Mouse (Mus musculus): ENCODE data around the gene Pask. TPM values are rescaled to one million over a fixed set of nuclear protein-coding genes. Genes with fewer than 3 reads are reported as not detected.

Pask gene
- total and polyA plus RNA-seq, 3 experiments, result 17.4 to 19.0 TPM; not detected in 1

- Histone ChIP-seq H3K4me1 (ENCODE audit: control insufficient read depth in 1 of 2, insufficient read depth in 2 of 2, low read length in 2 of 2) (peaks cover 5 to 12% of the 10 kb centered on the region in 2 experiments), H3K27ac (ENCODE audit: control insufficient read depth, low read depth, low read length) (no peak overlapping the region), H3K27me3 (ENCODE audit: control insufficient read depth in 1 of 2, insufficient read depth in 2 of 2, low read length in 2 of 2) (no peaks in the 10 kb centered on the region), H3K9ac (ENCODE audit: control insufficient read depth, low read depth, low read length, poor library complexity, severe bottlenecking) (no peak overlapping the region), H3K36me3 (ENCODE audit: control insufficient read depth in 1 of 2, insufficient read depth in 2 of 2, low read length in 2 of 2) (peaks cover 0 to 8% of the 10 kb centered on the region in 2 experiments; a peak in 2 of 4 replicates), H3K4me3 (ENCODE audit: control insufficient read depth in 1 of 2, insufficient read depth in 1 of 2, low read depth in 2 of 2, low read length in 2 of 2) (no peak overlapping the region), H3K9me3 (replicated peaks; ENCODE audit: insufficient read depth, low read length) (no peaks in the 10 kb centered on the region), H3K79me2 (ENCODE audit: control insufficient read depth, insufficient read depth, low read length, poor library complexity) (no peaks in the 10 kb centered on the region)
- DNase-seq (ENCODE audit: low read depth, low spot score), result no peak
- peak; percentile 40 for TF ChIP-seq SMC3 (IDR thresholded peaks at IDR 0.05; ENCODE audit: low read depth, low read length)
- no peak for TF ChIP-seq GABPA (IDR thresholded peaks at IDR 0.05; ENCODE audit: low read depth, low read length)
- TF ChIP-seq BHLHE40 (IDR thresholded peaks at IDR 0.05; ENCODE audit: borderline replicate concordance, low read depth, low read length), result no peak
- no peak for TF ChIP-seq USF2 (IDR thresholded peaks at IDR 0.05; ENCODE audit: borderline replicate concordance in 1 of 2, insufficient read depth in 1 of 2, low read depth in 1 of 2, low read length in 2 of 2)
- TF ChIP-seq EP300 (IDR thresholded peaks at IDR 0.05; ENCODE audit: low read depth in 1 of 2, low read length in 2 of 2), result no peak
- no peak for TF ChIP-seq CHD2 (IDR thresholded peaks at IDR 0.05; ENCODE audit: low read length)
- no peak for TF ChIP-seq CHD1 (IDR thresholded peaks at IDR 0.05; ENCODE audit: low read depth, low read length)
- no peak for TF ChIP-seq MXI1 (IDR thresholded peaks at IDR 0.05; ENCODE audit: low read depth, low read length)
- TF ChIP-seq HCFC1 (IDR thresholded peaks at IDR 0.05; ENCODE audit: low read depth, low read length), result no peak
- peak; percentile 11 to 68 (median 49); a peak in 4 of 6 replicates for TF ChIP-seq CTCF (IDR thresholded peaks at IDR 0.05 in 2 of 3, conservative IDR thresholded peaks at IDR 0.05 in 1 of 3; ENCODE audit: control insufficient read depth in 1 of 3, insufficient read depth in 1 of 3, low read depth in 2 of 3, low read length in 3 of 3, poor library complexity in 1 of 3, severe bottlenecking in 1 of 3)
- TF ChIP-seq RAD21 (IDR thresholded peaks at IDR 0.05; ENCODE audit: low read depth, low read length), result peak; percentile 12; the same call in 1 of the 2 replicates
- no peak for TF ChIP-seq TBP (IDR thresholded peaks at IDR 0.05; ENCODE audit: low read depth, low read length)
- TF ChIP-seq MAZ (IDR thresholded peaks at IDR 0.05; ENCODE audit: low read depth, low read length), result no peak
Observed at GRCm38 (mm10) chr1:93379117-93379516, 35.8 kb upstream of the Pask start.

DNA sequence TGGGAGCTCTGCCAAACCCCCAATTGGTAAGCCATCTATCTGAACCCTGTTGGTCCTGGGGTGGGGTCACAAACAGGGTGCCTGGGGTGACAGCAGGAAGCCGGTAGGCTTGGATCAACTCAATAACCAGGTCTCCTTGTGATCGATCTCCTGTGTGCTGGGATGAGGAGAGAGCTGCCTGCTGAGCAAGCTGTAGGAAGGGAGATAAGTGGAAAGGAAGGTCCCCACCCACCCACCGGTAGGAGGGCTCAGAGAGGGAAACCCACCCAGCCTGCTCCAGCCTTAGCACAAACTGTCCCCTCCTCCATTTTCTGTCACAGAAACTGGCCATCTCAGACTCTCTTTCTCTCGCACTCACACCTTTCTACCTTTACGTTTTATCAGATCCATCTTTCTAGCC lies 34.0 kb upstream of the Pask start:
- Histone ChIP-seq H3K9ac (ENCODE audit: control insufficient read depth, low read depth, low read length, poor library complexity, severe bottlenecking) (no peak overlapping the region), H3K79me2 (ENCODE audit: control insufficient read depth, insufficient read depth, low read length, poor library complexity) (no peaks in the 10 kb centered on the region), H3K27ac (ENCODE audit: control insufficient read depth, low read depth, low read length) (no peak overlapping the region), H3K27me3 (ENCODE audit: control insufficient read depth in 1 of 2, insufficient read depth in 2 of 2, low read length in 2 of 2) (no peaks in the 10 kb centered on the region), H3K4me1 (ENCODE audit: control insufficient read depth in 1 of 2, insufficient read depth in 2 of 2, low read length in 2 of 2) (peaks cover 5 to 12% of the 10 kb centered on the region in 2 experiments), H3K36me3 (ENCODE audit: control insufficient read depth in 1 of 2, insufficient read depth in 2 of 2, low read length in 2 of 2) (peaks cover 0 to 8% of the 10 kb centered on the region in 2 experiments; a peak in 2 of 4 replicates), H3K9me3 (replicated peaks; ENCODE audit: insufficient read depth, low read length) (no peaks in the 10 kb centered on the region), H3K4me3 (ENCODE audit: control insufficient read depth in 1 of 2, insufficient read depth in 1 of 2, low read depth in 2 of 2, low read length in 2 of 2) (no peak overlapping the region)
- TF ChIP-seq EP300 (IDR thresholded peaks at IDR 0.05; ENCODE audit: low read depth in 1 of 2, low read length in 2 of 2) (peak in 1 of 2 experiments; percentile 35; a peak in 2 of 4 replicates), TBP (IDR thresholded peaks at IDR 0.05; ENCODE audit: low read depth, low read length) (no peak), TAL1 (IDR thresholded peaks at IDR 0.05; ENCODE audit: low read length) (peak; percentile 38; the same call in 1 of the 2 replicates)
- DNase-seq (ENCODE audit: low read depth, low spot score), result peak; percentile 52

GRCm38 (mm10) chr1:93373665-93374064 lies 30.4 kb upstream of the Pask start, which contains the start of gene Ano7:
Gene Ano7, plus strand, starts transcription at chr1:93373930.
- H3K79me2 ChIP-seq (ENCODE audit: control insufficient read depth, insufficient read depth, low read length, poor library complexity), result no peaks in the 10 kb centered on the region
- peaks cover 5 to 12% of the 10 kb centered on the region in 2 experiments for H3K4me1 ChIP-seq (ENCODE audit: control insufficient read depth in 1 of 2, insufficient read depth in 2 of 2, low read length in 2 of 2)
- H3K9ac ChIP-seq (ENCODE audit: control insufficient read depth, low read depth, low read length, poor library complexity, severe bottlenecking), result no peak within 1 kb of the TSS
- H3K27me3 ChIP-seq (ENCODE audit: control insufficient read depth in 1 of 2, insufficient read depth in 2 of 2, low read length in 2 of 2), result no peaks in the 10 kb centered on the region
- TF ChIP-seq SMC3 (IDR thresholded peaks at IDR 0.05; ENCODE audit: low read depth, low read length) (no peak), ZMIZ1 (IDR thresholded peaks at IDR 0.05; ENCODE audit: low read depth, low read length) (no peak), RAD21 (IDR thresholded peaks at IDR 0.05; ENCODE audit: low read depth, low read length) (no peak), NRF1 (IDR thresholded peaks at IDR 0.05; ENCODE audit: insufficient read depth, low read depth, low read length, poor library complexity, severe bottlenecking) (no peak), BHLHE40 (IDR thresholded peaks at IDR 0.05; ENCODE audit: borderline replicate concordance, low read depth, low read length) (no peak), EP300 (IDR thresholded peaks at IDR 0.05; ENCODE audit: low read depth in 1 of 2, low read length in 2 of 2) (no peak), USF2 (IDR thresholded peaks at IDR 0.05; ENCODE audit: borderline replicate concordance in 1 of 2, insufficient read depth in 1 of 2, low read depth in 1 of 2, low read length in 2 of 2) (no peak), ZKSCAN1 (IDR thresholded peaks at IDR 0.05; ENCODE audit: low read depth, low read length) (no peak), E2F4 (IDR thresholded peaks at IDR 0.05; ENCODE audit: borderline replicate concordance, low read depth, low read length) (no peak), JUND (IDR thresholded peaks at IDR 0.05; ENCODE audit: low read depth, low read length) (no peak), CHD1 (IDR thresholded peaks at IDR 0.05; ENCODE audit: low read depth, low read length) (no peak), GABPA (IDR thresholded peaks at IDR 0.05; ENCODE audit: low read depth, low read length) (no peak)
- no peak for DNase-seq (ENCODE audit: low read depth, low spot score)
- H3K36me3 ChIP-seq (ENCODE audit: control insufficient read depth in 1 of 2, insufficient read depth in 2 of 2, low read length in 2 of 2), result peaks cover 0 to 8% of the 10 kb centered on the region in 2 experiments; a peak in 2 of 4 replicates
- H3K27ac ChIP-seq (ENCODE audit: control insufficient read depth, low read depth, low read length), result no peak within 1 kb of the TSS
- no peak within 1 kb of the TSS for H3K4me3 ChIP-seq (ENCODE audit: control insufficient read depth in 1 of 2, insufficient read depth in 1 of 2, low read depth in 2 of 2, low read length in 2 of 2)
- H3K9me3 ChIP-seq (replicated peaks; ENCODE audit: insufficient read depth, low read length), result no peaks in the 10 kb centered on the region
